Mouse (Mus musculus): Measurements from ENCODE around the gene Cyb561d1.

- TF ChIP-seq CTCF (conservative IDR thresholded peaks at IDR 0.05; ENCODE audit: low read length) (no peak), NANOG (IDR thresholded peaks at IDR 0.05; ENCODE audit: borderline replicate concordance, low read length) (no peak), POU5F1 (IDR thresholded peaks at IDR 0.05; ENCODE audit: borderline replicate concordance, low read length) (no peak)
These were observed 30.6 kb upstream of the Cyb561d1 start for GRCm38 (mm10) chr3:108231646-108232045.

All from E14TG2a.4 (cell line).